Mouse (Mus musculus): ENCODE data around the gene Dbx1. TPM values are rescaled to one million over a fixed set of nuclear protein-coding genes. Genes with fewer than 3 reads are reported as not detected.

The Dbx1 gene
- polyA plus RNA-seq, 1 experiment from 2014 or later = not detected

GRCm38 (mm10) chr7:49616258-49616735, 20.4 kb downstream of the Dbx1 start:
- no peaks in the 10 kb centered on the region for H3K36me3 ChIP-seq
- WGBS = 8% methylated on average over 6 of the region's 7 CpGs
- no peaks in the 10 kb centered on the region for H3K4me1 ChIP-seq (replicated peaks)
- H3K27me3 ChIP-seq (replicated peaks) = no peaks in the 10 kb centered on the region
- ATAC-seq = peak; percentile 59
- peak overlapping the region; percentile 31; the same call in 1 of the 2 replicates for H3K4me2 ChIP-seq (replicated peaks)
- no peaks in the 10 kb centered on the region for H3K9me3 ChIP-seq
- H3K27ac ChIP-seq = no peak overlapping the region
- no peak overlapping the region for H3K9ac ChIP-seq
- H3K4me3 ChIP-seq (replicated peaks) = no peak overlapping the region

- H3K36me3 ChIP-seq = peaks cover 6% of the 10 kb centered on the region; the same call in 1 of the 2 replicates
Measured at GRCm38 (mm10) chr7:49604965-49605795, 31.5 kb downstream of the Dbx1 start.

DNA sequence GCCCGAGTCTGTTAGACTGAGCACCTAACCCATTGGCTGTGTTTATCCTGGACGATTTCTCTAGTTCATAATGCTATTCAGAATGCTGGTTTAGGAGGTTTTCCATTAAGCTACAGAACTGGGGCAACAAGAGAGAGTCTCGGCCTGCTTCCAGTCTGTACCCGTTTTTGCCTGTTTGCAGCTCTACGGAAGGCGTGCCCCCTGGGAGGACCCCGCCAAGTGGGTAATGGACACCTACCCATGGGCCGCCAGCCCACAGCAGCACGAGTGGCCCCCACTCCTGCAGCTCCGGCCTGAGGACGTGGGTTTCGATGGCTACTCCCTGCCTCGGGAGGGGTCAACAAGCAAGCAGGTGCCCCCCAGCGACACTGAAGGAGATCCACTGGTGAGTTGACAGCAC, 32.4 kb downstream of the Dbx1 start:
- no peak for ATAC-seq
- H3K36me3 ChIP-seq = peaks cover 6% of the 10 kb centered on the region; the same call in 1 of the 2 replicates

More at GRCm38 (mm10) chr7:49604965-49605795, 31.5 kb downstream of the Dbx1 start:
- 88% methylated on average over 15 of the region's 15 CpGs for WGBS
- Histone ChIP-seq H3K27me3 (replicated peaks) (no peaks in the 10 kb centered on the region), H3K4me3 (replicated peaks) (no peak overlapping the region), H3K9ac (no peak overlapping the region), H3K9me3 (no peaks in the 10 kb centered on the region), H3K4me1 (replicated peaks) (0 out of 2 replicates have a peak, but pooled peaks cover 3% of the 10 kb centered on the region), H3K4me2 (replicated peaks) (no peak overlapping the region), H3K27ac (no peak overlapping the region)
- ATAC-seq = no peak

DNA sequence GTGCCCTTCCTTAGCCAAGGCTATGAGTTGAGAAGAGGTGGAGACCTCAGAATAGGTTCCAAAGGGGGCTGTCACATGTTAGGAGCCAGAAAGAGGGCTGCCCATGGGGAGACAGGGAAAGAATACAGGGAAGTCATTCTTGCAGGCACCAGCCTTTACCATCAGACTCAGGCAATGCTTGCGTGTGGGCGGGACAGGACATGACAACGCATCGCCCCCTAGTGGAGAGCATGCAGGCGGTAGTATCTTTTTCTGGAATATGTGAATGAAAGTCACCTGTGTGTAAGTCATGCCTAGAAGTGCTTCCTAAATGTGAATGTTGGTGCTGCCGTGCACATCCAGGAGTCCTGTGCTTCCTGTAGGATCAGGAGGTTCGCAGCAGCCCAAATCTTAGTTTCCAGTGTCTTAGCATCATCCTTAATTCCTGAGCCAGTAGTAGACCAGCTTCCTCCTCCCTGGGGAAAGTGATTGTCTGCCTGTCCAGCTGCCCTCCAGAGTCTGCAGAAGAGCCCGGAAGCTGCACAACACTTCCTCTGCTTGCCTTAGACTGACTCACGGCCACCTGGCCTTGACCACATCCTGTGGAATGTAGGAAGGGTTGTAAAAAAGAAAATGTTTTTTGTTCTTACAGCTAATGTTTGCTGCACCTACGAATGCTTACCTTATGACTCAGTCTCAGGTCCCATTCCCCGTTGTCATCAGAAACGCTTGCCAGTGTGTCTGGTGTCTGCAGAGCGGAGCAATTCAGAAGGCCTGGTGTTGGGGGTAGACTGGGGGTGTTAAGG, 35.3 kb downstream of the Dbx1 start:
- Histone ChIP-seq H3K36me3 (peaks cover 8% of the 10 kb centered on the region; the same call in 1 of the 2 replicates), H3K4me2 (replicated peaks) (no peak overlapping the region), H3K9ac (no peak overlapping the region), H3K4me1 (replicated peaks) (0 out of 2 replicates have a peak, but pooled peaks cover 3% of the 10 kb centered on the region), H3K27me3 (replicated peaks) (no peaks in the 10 kb centered on the region), H3K9me3 (no peaks in the 10 kb centered on the region), H3K27ac (no peak overlapping the region), H3K4me3 (replicated peaks) (no peak overlapping the region)
- ATAC-seq = peak; percentile 80
- WGBS = 42% methylated on average over 13 of the region's 13 CpGs

More for the DNA sequence above, 32.4 kb downstream of the Dbx1 start:
- Histone ChIP-seq H3K4me3 (replicated peaks) (no peak overlapping the region), H3K4me1 (replicated peaks) (0 out of 2 replicates have a peak, but pooled peaks cover 3% of the 10 kb centered on the region), H3K27ac (no peak overlapping the region), H3K4me2 (replicated peaks) (no peak overlapping the region), H3K9ac (no peak overlapping the region), H3K27me3 (replicated peaks) (no peaks in the 10 kb centered on the region), H3K9me3 (no peaks in the 10 kb centered on the region)
- 93% methylated on average over 14 of the region's 14 CpGs for WGBS

GRCm38 (mm10) chr7:49599950-49600349, 36.7 kb downstream of the Dbx1 start:
- H3K4me3 ChIP-seq (replicated peaks) = no peak overlapping the region
- H3K4me2 ChIP-seq (replicated peaks) = no peak overlapping the region
- WGBS = 79% methylated on average over 3 of the region's 3 CpGs
- H3K36me3 ChIP-seq = peaks cover 11% of the 10 kb centered on the region; the same call in 1 of the 2 replicates
- no peak overlapping the region for H3K9ac ChIP-seq
- H3K27me3 ChIP-seq (replicated peaks) = no peaks in the 10 kb centered on the region
- H3K27ac ChIP-seq = no peak overlapping the region
- H3K4me1 ChIP-seq (replicated peaks) = 0 out of 2 replicates have a peak, but pooled peaks cover 3% of the 10 kb centered on the region
- no peaks in the 10 kb centered on the region for H3K9me3 ChIP-seq
- ATAC-seq = no peak

GRCm38 (mm10) chr7:49598225-49598624, 38.4 kb downstream of the Dbx1 start:
- Histone ChIP-seq H3K9ac (no peak overlapping the region), H3K27me3 (replicated peaks) (no peaks in the 10 kb centered on the region), H3K36me3 (peaks cover 13% of the 10 kb centered on the region), H3K4me3 (replicated peaks) (no peak overlapping the region), H3K4me2 (replicated peaks) (no peak overlapping the region), H3K4me1 (replicated peaks) (0 out of 2 replicates have a peak, but pooled peaks cover 3% of the 10 kb centered on the region), H3K27ac (no peak overlapping the region), H3K9me3 (no peaks in the 10 kb centered on the region)
- ATAC-seq = no peak
- whole genome bisulfite sequencing = 92% methylated on average over 13 of the region's 13 CpGs

- Histone ChIP-seq H3K4me2 (replicated peaks) (no peak overlapping the region), H3K27me3 (replicated peaks) (no peaks in the 10 kb centered on the region), H3K4me1 (replicated peaks) (0 out of 2 replicates have a peak, but pooled peaks cover 3% of the 10 kb centered on the region), H3K9ac (no peak overlapping the region), H3K27ac (no peak overlapping the region), H3K36me3 (peaks cover 16% of the 10 kb centered on the region), H3K9me3 (no peaks in the 10 kb centered on the region), H3K4me3 (replicated peaks) (no peak overlapping the region)
- no peak for ATAC-seq
- 86% methylated on average over 3 of the region's 3 CpGs for WGBS
Measured at GRCm38 (mm10) chr7:49597776-49598175, 38.9 kb downstream of the Dbx1 start.

GRCm38 (mm10) chr7:49589635-49590034, 47.0 kb downstream of the Dbx1 start:
- WGBS = 90% methylated on average over 8 of the region's 8 CpGs
- no peaks in the 10 kb centered on the region for H3K4me1 ChIP-seq (replicated peaks)
- ATAC-seq = no peak
- no peaks in the 10 kb centered on the region for H3K9me3 ChIP-seq
- no peak overlapping the region for H3K4me2 ChIP-seq (replicated peaks)
- no peaks in the 10 kb centered on the region for H3K27me3 ChIP-seq (replicated peaks)
- no peak overlapping the region for H3K27ac ChIP-seq
- no peak overlapping the region for H3K9ac ChIP-seq
- no peak overlapping the region for H3K4me3 ChIP-seq (replicated peaks)
- peaks cover 42% of the 10 kb centered on the region for H3K36me3 ChIP-seq

DNA sequence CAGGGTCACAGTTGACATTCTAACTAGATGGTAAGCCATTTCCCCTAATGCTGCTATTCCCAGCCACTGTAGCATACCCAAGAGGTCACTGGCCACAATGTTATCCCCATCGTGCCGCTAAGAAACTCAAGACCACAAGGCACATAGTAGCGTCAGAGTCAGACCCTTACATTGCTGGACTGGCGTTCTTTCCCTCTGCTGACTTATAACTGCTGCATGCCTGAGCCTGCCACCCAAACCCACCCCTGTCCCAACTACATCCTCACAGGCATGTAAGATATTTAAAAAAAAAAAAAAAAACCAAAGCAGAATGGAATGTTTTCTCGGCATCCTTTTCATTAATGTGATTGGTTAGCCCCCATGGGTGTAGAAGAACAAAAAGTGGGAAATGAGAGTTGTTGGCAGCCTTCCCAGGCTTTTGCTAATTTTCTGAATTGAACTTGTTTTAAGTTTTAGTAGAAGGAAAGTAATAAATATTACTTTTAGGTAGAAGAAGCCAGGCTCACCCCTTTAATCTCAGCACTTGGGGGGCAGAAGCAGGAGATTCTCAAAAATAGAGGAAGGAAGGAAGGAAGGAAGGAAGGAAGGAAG, 50.0 kb downstream of the Dbx1 start:
- no peak overlapping the region for H3K4me2 ChIP-seq (replicated peaks)
- WGBS = 86% methylated on average over 5 of the region's 5 CpGs
- H3K4me3 ChIP-seq (replicated peaks) = no peak overlapping the region
- no peak overlapping the region for H3K27ac ChIP-seq
- H3K36me3 ChIP-seq = peaks cover 38% of the 10 kb centered on the region
- no peaks in the 10 kb centered on the region for H3K9me3 ChIP-seq
- H3K9ac ChIP-seq = no peak overlapping the region
- no peaks in the 10 kb centered on the region for H3K27me3 ChIP-seq (replicated peaks)
- no peak for ATAC-seq
- no peaks in the 10 kb centered on the region for H3K4me1 ChIP-seq (replicated peaks)

DNA sequence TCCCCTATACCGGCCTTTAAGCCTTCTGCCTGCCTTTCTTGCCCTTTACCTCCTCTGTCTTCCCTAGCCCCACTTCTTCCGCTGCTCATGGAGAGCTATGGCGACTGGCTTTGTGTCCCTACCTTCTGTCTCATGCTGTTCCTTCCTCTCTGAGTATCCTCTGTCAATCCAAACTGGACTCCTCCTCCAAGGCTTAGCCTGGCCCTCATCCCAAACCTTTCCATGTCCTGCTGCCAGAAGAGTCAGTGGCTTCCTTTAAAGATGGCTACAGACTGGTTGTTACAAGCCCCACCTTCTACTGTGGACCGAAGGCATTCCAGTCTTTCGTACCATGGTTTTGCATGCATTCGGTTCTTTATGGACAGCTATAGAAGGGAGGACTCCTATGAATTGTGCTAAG, 53.5 kb downstream of the Dbx1 start:
- no peak overlapping the region for H3K9ac ChIP-seq
- no peak overlapping the region for H3K4me2 ChIP-seq (replicated peaks)
- no peak overlapping the region for H3K27ac ChIP-seq
- H3K4me1 ChIP-seq (replicated peaks) = no peaks in the 10 kb centered on the region
- WGBS = 92% methylated on average over 6 of the region's 6 CpGs
- H3K9me3 ChIP-seq = no peaks in the 10 kb centered on the region
- H3K36me3 ChIP-seq = peaks cover 30% of the 10 kb centered on the region
- no peaks in the 10 kb centered on the region for H3K27me3 ChIP-seq (replicated peaks)
- ATAC-seq = no peak
- no peak overlapping the region for H3K4me3 ChIP-seq (replicated peaks)

DNA sequence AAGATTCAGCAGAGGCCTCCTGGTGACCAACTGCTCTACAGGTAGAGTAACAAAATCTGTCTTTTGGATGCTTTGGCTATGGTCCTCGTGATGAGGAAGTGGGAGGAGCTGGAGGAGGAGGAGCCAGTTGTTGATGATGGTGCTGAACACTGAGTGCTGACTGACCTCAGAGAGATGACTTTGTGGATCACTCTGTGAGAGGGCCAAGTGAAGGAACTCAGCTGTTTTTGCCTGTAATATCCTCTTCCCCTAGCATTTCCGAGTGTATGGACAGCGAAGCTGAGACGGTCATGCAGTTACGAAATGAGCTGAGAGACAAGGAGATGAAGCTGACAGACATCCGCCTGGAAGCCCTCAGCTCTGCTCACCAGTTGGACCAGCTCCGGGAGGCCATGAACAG, 54.1 kb downstream of the Dbx1 start:
- 78% methylated on average over 7 of the region's 7 CpGs for WGBS
- Histone ChIP-seq H3K27ac (no peak overlapping the region), H3K4me2 (replicated peaks) (no peak overlapping the region)

DNA sequence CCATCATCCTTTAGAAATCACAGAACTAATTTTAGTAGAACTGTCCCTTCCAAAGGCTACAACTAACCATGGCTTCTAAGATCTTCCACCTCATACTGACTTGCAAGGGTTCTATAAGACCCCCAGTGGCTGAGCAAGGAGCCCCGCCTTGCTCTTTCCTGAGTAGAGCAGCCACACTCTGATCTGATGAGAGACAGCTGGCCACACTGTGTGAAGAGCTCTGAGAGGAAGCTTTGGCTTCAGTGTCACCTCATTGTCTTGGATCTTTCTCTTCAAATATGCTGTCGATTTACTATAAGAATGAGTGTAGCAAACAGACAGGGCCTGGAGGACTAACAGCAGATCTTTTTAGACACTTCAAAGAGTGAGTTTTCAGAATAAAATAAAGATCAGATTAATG, 54.7 kb downstream of the Dbx1 start:
- WGBS = 88% methylated on average over 2 of the region's 2 CpGs
- Histone ChIP-seq H3K36me3 (peaks cover 31% of the 10 kb centered on the region), H3K4me3 (replicated peaks) (no peak overlapping the region), H3K27me3 (replicated peaks) (no peaks in the 10 kb centered on the region), H3K27ac (no peak overlapping the region), H3K9me3 (no peaks in the 10 kb centered on the region), H3K9ac (no peak overlapping the region), H3K4me1 (replicated peaks) (no peaks in the 10 kb centered on the region), H3K4me2 (replicated peaks) (no peak overlapping the region)
- no peak for ATAC-seq

More for the DNA sequence above, 54.1 kb downstream of the Dbx1 start:
- no peaks in the 10 kb centered on the region for H3K9me3 ChIP-seq
- no peaks in the 10 kb centered on the region for H3K4me1 ChIP-seq (replicated peaks)
- ATAC-seq = no peak
- no peaks in the 10 kb centered on the region for H3K27me3 ChIP-seq (replicated peaks)
- H3K36me3 ChIP-seq = peaks cover 28% of the 10 kb centered on the region
- no peak overlapping the region for H3K9ac ChIP-seq
- no peak overlapping the region for H3K4me3 ChIP-seq (replicated peaks)
